13 mouse cellular contexts compared by ENCODE assay signal in genomic region chr16:69577205-69577604, GRCm38 (mm10).
DNase-seq lines count a peak whose midpoint lies in the region; ATAC-seq and TF ChIP-seq lines count a peak whose summit lies in the region.
"Had no signal": no experiment of that assay in that cellular context is flagged by ENCODE, and none has a peak within 500 bp of the region (broad histone marks: within the 10 kb centered on the region; RNA-seq: fewer than 3 reads in every experiment).

No protein-coding gene starts in this region.

- H3K9me3 ChIP-seq in forebrain, embryonic 15.5 days: no peaks in the 10 kb centered on the region
- no peaks in the 10 kb centered on the region for H3K9me3 ChIP-seq in forebrain, postnatal 0 days (ENCODE audit: low read length)
- no peaks in the 10 kb centered on the region for H3K9me3 ChIP-seq in lung, embryonic 14.5 days (ENCODE audit: low read depth, low read length)
- no peaks in the 10 kb centered on the region for H3K9me3 ChIP-seq in lung, postnatal 0 days (ENCODE audit: low read length)
- no peaks in the 10 kb centered on the region for H3K9me3 ChIP-seq in limb, embryonic 14.5 days (ENCODE audit: control insufficient read depth, low read length)
- H3K9me3 ChIP-seq: heart, embryonic 12.5 days; liver, embryonic 15.5 days had no signal

- no peak for TF ChIP-seq EP300 in lung, postnatal 0 days (IDR thresholded peaks at IDR 0.05)

- H3K4me1 ChIP-seq in forebrain, embryonic 15.5 days: peaks cover 4% of the 10 kb centered on the region; the same call in 1 of the 2 replicates
- 0 out of 2 replicates have a peak, but pooled peaks cover 4% of the 10 kb centered on the region for H3K4me1 ChIP-seq in forebrain, postnatal 0 days (ENCODE audit: insufficient read depth)
- no peaks in the 10 kb centered on the region for H3K4me1 ChIP-seq in lung, embryonic 14.5 days (ENCODE audit: insufficient read depth)
- H3K4me1 ChIP-seq in lung, postnatal 0 days (ENCODE audit: insufficient read depth, low read depth, low read length): no peaks in the 10 kb centered on the region
- H3K4me1 ChIP-seq in limb, embryonic 14.5 days (ENCODE audit: control insufficient read depth, insufficient read depth, low read length): no peaks in the 10 kb centered on the region
- H3K4me1 ChIP-seq: heart, embryonic 12.5 days; liver, embryonic 15.5 days had no signal

- DNase-seq in forebrain, postnatal 0 days: no peak
- peak; percentile 3 for DNase-seq in lung, embryonic 14.5 days
- no peak for DNase-seq in lung, postnatal 0 days (ENCODE audit: low spot score)
- peak; percentile 19 for DNase-seq in adipocyte (ENCODE audit: low spot score)
- peak; percentile 71 for DNase-seq in limb, embryonic 14.5 days (ENCODE audit: low spot score)
- DNase-seq in lung, postnatal 25 days (ENCODE audit: low spot score): no peak
- no peak for DNase-seq in adrenal gland, postnatal 14 days
- DNase-seq: adrenal gland, adult 8-10 months had no signal

- no peak overlapping the region for H3K4me3 ChIP-seq in forebrain, embryonic 15.5 days
- H3K4me3 ChIP-seq in forebrain, postnatal 0 days (ENCODE audit: low read depth, low read length): no peak overlapping the region
- H3K4me3 ChIP-seq in lung, embryonic 14.5 days (ENCODE audit: low read depth, low read length): no peak overlapping the region
- no peak overlapping the region for H3K4me3 ChIP-seq in lung, postnatal 0 days (ENCODE audit: low read depth, low read length)
- no peak overlapping the region for H3K4me3 ChIP-seq in limb, embryonic 14.5 days (replicated peaks; ENCODE audit: low read length)
- H3K4me3 ChIP-seq: heart, embryonic 12.5 days; liver, embryonic 15.5 days had no signal

- no peaks in the 10 kb centered on the region for H3K27me3 ChIP-seq in forebrain, embryonic 15.5 days
- H3K27me3 ChIP-seq in forebrain, postnatal 0 days (ENCODE audit: insufficient read depth, low read length): no peaks in the 10 kb centered on the region
- H3K27me3 ChIP-seq in lung, embryonic 14.5 days (ENCODE audit: insufficient read depth, low read length): no peaks in the 10 kb centered on the region
- H3K27me3 ChIP-seq in lung, postnatal 0 days (replicated peaks; ENCODE audit: insufficient read depth, low read length): no peaks in the 10 kb centered on the region
- H3K27me3 ChIP-seq in limb, embryonic 14.5 days (ENCODE audit: control insufficient read depth, insufficient read depth, low read length): no peaks in the 10 kb centered on the region
- H3K27me3 ChIP-seq: heart, embryonic 12.5 days; liver, embryonic 15.5 days; Patski had no signal

- H3K27ac ChIP-seq in forebrain, embryonic 15.5 days (replicated peaks): no peak overlapping the region
- H3K27ac ChIP-seq in forebrain, postnatal 0 days (ENCODE audit: low read depth, low read length): no peak overlapping the region
- H3K27ac ChIP-seq in lung, embryonic 14.5 days (ENCODE audit: low read depth): no peak overlapping the region
- H3K27ac ChIP-seq in lung, postnatal 0 days (ENCODE audit: low read length): no peak overlapping the region
- no peak overlapping the region for H3K27ac ChIP-seq in limb, embryonic 14.5 days (replicated peaks; ENCODE audit: low read depth, low read length)
- H3K27ac ChIP-seq: liver, embryonic 15.5 days had no signal

- no peak for TF ChIP-seq CTCF in forebrain, postnatal 0 days (IDR thresholded peaks at IDR 0.05; ENCODE audit: low read depth)
- no peak for TF ChIP-seq CTCF in lung, embryonic 14.5 days (IDR thresholded peaks at IDR 0.05; ENCODE audit: low read depth)
- TF ChIP-seq CTCF in lung, postnatal 0 days (IDR thresholded peaks at IDR 0.05): no peak

- no peaks in the 10 kb centered on the region for H3K36me3 ChIP-seq in forebrain, embryonic 15.5 days
- H3K36me3 ChIP-seq in forebrain, postnatal 0 days (ENCODE audit: insufficient read depth): no peaks in the 10 kb centered on the region
- H3K36me3 ChIP-seq in lung, embryonic 14.5 days (ENCODE audit: insufficient read depth): no peaks in the 10 kb centered on the region
- no peaks in the 10 kb centered on the region for H3K36me3 ChIP-seq in lung, postnatal 0 days (ENCODE audit: insufficient read depth, low read length)
- H3K36me3 ChIP-seq in limb, embryonic 14.5 days (ENCODE audit: control insufficient read depth, insufficient read depth, low read length): no peaks in the 10 kb centered on the region
- H3K36me3 ChIP-seq: heart, embryonic 12.5 days; liver, embryonic 15.5 days had no signal

- no peak overlapping the region for H3K9ac ChIP-seq in forebrain, embryonic 15.5 days (replicated peaks)
- no peak overlapping the region for H3K9ac ChIP-seq in forebrain, postnatal 0 days
- H3K9ac ChIP-seq in lung, embryonic 14.5 days: no peak overlapping the region
- no peak overlapping the region for H3K9ac ChIP-seq in lung, postnatal 0 days (replicated peaks; ENCODE audit: low read depth)
- H3K9ac ChIP-seq in limb, embryonic 14.5 days (ENCODE audit: low read depth, low read length, severe bottlenecking): no peak overlapping the region
- H3K9ac ChIP-seq: heart, embryonic 12.5 days; liver, embryonic 15.5 days had no signal

- no peak for TF ChIP-seq POLR2A in limb, embryonic 14.5 days (IDR thresholded peaks at IDR 0.05; ENCODE audit: borderline replicate concordance, extremely low read depth, insufficient read depth, insufficient read length)

- ATAC-seq in forebrain, embryonic 15.5 days (replicated peaks): 0 out of 2 replicates have a peak, but pooled peaks have one; percentile 23
- no peak; the same call in 1 of the 2 replicates for ATAC-seq in forebrain, postnatal 0 days
- no peak for ATAC-seq in lung, embryonic 14.5 days (ENCODE audit: insufficient read depth)
- no peak for ATAC-seq in lung, postnatal 0 days
- peak; percentile 44; the same call in 1 of the 2 replicates for ATAC-seq in limb, embryonic 14.5 days (ENCODE audit: low FRiP score, low read depth)
- ATAC-seq: CD4-positive, CD25-positive, alpha-beta regulatory T cell, adult 4 months; Patski had no signal

- no peak overlapping the region for H3K4me2 ChIP-seq in forebrain, embryonic 15.5 days (replicated peaks)
- no peak overlapping the region for H3K4me2 ChIP-seq in forebrain, postnatal 0 days (ENCODE audit: low read depth)
- no peak overlapping the region for H3K4me2 ChIP-seq in lung, embryonic 14.5 days
- no peak overlapping the region for H3K4me2 ChIP-seq in lung, postnatal 0 days (replicated peaks; ENCODE audit: low read depth, low read length)
- H3K4me2 ChIP-seq in limb, embryonic 14.5 days (replicated peaks; ENCODE audit: low read depth, low read length, severe bottlenecking): no peak overlapping the region
- H3K4me2 ChIP-seq: heart, embryonic 12.5 days; liver, embryonic 15.5 days had no signal

Comparison
In these comparisons a context has a peak if more than half of its experiments do, and no peak if none do; other contexts are left out.
1. ATAC-seq: peak in forebrain, embryonic 15.5 days (single experiment) and limb, embryonic 14.5 days (single experiment); none in forebrain, postnatal 0 days (single experiment), lung, embryonic 14.5 days (single experiment) and lung, postnatal 0 days (single experiment).
2. DNase-seq: peak in lung, embryonic 14.5 days (single experiment), adipocyte (single experiment) and limb, embryonic 14.5 days (single experiment); none in forebrain, postnatal 0 days (single experiment), lung, postnatal 0 days (single experiment), lung, postnatal 25 days (single experiment) and adrenal gland, postnatal 14 days (single experiment).